Mouse (Mus musculus) ovary, postnatal 36 days (tissue): ENCODE results near the gene Hdac5.

Source experiments
- DNase-seq: peaks from one replicate; pipeline ENCODE4 v3.0.0; 2022; ENCODE audit warnings: low spot score, mixed read lengths

The Hdac5 gene

GRCm38 (mm10) chr11:102214430-102215156, 15.4 kb downstream of the Hdac5 start:
- DNase-seq, result no peak

DNA sequence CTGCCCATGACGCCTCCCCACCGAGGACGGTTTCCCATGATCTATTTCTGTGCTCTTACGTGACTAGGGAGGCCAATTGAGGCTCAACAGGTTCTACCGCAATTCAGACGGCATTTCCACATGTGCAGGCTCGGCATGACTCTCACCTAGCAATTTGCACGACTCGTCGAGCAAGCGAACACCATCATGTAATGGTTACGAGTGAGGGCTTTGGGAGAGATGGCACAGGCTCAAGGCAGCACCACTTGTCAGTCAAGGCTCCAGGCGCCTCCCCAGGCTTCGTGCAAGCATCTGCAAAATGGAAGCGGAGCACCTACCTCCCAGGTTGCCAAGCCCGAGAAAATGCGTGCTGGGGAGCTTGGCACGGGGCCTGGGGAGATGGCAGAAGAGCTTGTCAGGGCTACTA, 18.0 kb downstream of the Hdac5 start:
- DNase-seq, result no peak

DNA sequence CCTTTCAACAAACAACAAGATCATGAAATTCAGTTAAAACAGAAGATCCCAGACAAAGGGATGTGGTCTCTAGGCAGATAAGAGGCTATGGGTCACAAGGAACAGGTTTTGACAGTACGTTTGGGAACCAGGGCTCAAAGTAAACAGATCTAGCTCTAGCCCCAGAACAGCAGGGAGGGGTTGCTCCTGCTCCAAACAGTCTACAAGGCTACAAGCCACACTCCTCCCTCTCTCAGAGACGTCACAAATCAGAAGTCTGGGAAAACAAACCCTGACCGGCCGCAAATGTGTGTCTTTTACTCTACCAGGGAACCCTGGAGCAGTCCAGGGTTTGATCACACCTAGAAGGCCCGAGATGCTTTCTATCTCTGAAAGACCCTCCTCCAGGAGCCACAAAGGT, 19.0 kb downstream of the Hdac5 start:
- no peak for DNase-seq

DNA sequence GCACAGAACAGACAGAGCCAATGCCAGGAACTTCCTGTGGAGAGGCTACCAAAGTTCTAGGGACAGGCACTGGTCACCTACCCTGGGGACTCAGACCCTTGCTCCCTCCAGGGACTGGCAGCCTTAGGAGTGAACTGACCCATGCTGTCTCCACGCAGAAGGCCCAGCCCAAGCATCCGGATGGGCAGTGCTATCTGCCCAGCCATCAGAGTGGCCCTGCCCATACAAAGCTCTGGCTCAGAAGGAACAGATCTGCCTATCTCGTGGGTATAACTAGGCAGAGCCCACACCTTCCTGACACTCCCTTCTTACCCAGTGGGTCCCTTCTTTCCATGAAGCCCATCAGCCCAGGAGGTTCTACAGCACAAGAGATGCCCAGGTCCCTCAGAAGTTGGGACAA, 19.8 kb downstream of the Hdac5 start:
- no peak for DNase-seq

- no peak for DNase-seq
These were observed 20.2 kb downstream of the Hdac5 start for GRCm38 (mm10) chr11:102209742-102210141.

DNA sequence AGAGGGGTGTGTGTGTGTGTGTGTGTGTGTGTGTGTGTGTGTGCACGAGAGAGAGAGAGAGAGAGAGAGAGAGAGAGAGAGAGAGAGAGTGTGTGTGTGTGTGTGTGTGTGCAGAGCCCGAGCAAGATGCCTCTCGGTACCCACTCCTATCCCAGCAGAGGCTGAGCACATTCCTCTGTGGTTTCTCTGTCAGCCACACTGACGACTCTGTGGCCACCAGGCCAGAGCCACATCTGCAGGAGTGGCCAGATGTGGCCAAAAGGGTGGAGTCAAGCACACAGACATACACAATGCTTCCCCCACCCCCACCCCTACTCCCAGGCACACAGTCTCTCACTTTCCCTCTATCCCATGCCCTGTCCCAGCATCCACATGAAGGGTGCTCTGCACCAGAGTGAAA, 21.1 kb downstream of the Hdac5 start:
- no peak for DNase-seq

DNA sequence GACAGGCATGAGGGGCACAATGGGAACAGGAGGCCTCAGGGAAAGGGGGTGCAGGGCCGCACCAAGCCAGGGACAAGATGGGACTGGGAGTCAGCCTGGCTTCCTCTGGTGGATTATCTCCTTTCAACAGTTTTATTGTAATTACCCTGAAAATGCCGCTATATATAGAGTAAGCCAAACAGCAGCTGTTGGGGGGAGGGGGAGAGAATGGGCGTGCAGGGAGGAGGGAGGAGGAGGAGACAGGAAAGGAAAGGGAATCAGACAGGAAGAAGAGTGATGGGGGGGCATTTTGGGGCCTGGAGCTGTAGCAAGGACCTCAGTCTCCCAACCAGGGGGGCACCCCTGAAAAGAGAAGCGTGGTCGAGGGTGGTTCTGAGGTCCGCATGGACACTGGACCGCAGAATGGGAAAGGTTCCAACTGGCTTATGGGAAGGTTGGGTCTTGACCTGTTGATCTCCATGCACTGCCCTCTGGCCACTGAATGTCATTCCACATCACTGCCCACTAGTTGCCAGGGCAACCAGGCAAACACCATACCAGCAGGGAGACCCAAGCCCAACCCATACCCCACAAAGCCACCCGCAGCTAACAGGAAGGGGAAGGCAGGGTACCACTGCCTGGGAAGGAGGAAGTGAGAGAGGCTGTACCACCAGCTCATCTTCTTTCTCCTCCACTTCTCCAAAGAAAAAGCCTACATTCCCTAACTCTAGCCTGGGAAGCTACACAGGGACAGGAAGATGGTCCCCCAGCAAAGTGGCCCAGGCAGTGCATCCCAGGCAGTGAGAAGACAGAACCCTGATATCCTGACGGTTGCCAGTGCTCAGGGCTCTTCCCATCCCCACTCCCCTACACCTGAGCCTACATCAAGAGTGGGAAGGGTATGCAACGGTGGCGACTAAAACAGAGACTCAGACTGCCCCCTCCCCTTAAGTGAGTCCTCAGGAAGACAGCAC, 21.9 kb downstream of the Hdac5 start:
- no peak for DNase-seq

- DNase-seq, result no peak
These were observed 23.5 kb downstream of the Hdac5 start for GRCm38 (mm10) chr11:102206481-102206880.

GRCm38 (mm10) chr11:102201408-102201821, 28.6 kb downstream of the Hdac5 start:
- no peak for DNase-seq

DNA sequence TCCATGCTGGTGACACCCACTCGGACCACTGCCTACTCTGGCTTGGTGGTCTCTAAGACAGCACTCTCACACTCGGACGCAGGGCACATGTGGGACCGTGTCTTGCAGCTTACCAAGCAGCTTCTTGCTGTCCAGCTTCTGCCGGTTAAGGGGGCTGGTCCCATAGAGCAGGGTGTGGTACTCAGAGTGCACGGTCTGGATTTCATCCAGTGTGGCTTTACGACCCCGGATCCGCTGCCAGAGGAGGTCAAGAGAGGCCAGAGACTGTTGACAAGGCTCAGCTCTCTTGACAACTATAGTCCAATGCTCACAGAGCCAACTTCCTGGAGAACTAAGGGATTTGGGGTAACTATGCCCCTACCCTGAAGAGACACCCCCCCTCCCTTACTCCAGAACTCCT, 30.1 kb downstream of the Hdac5 start:
- no peak for DNase-seq

DNA sequence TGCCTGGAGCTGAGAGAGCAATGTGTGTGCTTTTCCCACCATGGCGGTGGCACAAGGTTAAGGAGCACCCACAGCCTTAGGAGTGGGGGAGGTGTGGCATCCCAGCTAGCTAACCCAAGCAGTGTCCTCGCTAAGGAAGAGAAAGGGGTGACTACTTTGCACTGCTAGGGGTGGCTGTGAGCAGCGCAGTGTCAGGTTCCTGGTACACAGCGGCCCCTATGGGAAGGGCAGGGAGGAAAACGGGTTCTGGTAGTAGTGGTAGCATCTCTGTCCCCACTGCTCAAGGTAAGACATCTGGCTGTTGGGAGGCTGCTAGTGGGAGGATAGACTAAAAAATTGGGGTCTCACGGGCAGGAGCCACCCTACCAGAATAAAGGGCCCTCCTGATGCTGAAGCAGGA, 31.7 kb downstream of the Hdac5 start:
- DNase-seq, result no peak

DNA sequence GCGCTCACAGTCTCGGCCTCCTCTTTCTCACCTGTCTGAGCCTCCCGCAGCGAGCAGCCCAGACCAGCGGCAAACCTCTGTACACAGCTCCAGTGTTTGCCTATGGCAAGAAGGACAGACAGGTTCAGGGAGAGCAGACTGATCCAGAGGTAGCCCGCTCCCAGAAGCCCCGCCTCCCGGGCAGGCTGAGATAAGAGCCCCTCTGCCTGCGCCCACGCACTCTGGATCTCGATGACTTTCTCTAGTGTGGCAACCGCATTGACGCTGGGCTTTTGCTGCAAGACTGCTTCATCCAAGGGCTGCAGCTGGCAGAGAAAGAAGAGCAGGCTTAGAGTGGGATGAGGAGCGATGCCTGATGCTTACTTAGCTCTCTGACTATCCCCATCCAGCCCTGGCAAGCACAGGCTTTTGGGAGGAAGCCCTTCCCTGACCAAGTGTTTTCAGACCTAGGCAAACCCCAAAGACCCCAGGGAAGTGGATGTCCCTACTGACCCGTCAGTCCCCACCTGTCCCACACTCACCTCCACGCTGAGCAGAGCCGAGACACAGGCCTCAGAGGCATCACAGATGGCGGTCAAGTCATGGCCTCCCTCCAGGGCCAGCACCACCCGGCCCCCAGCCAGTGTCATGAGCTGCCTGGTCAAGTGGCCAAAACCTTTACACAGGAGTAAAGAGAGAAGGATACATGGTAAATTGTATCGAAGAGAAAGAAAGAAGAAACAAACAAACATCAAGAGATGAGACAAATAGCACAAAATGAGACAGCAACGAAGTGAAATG, 33.8 kb downstream of the Hdac5 start:
- DNase-seq, result no peak

- no peak for DNase-seq
These were observed 36.1 kb downstream of the Hdac5 start for GRCm38 (mm10) chr11:102193657-102194440.

DNA sequence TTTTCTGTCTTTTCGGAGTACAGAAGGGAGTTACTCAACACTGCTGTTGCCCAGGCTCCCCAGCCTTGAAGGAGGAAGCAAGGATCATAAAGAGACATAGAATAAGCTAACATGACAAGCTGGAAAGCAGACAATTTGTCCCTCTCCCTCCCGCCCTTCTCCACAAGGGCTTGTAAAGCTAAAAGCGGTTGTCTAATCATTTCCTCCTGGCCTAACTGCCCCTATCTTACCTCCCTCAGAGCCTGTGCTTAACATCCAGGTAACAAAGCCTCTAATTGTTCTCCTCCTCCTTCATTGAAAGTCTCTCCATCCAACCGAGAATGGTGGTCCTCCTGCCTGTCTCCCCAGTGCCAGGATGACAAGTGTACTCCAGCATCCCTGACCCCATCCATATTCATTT, 39.1 kb downstream of the Hdac5 start:
- DNase-seq, result no peak

GRCm38 (mm10) chr11:102189461-102190436, 40.2 kb downstream of the Hdac5 start, which contains the start of gene G6pc3:
TSS of gene G6pc3 (plus strand) at chr11:102189620.
- DNase-seq, result peak; percentile 89

GRCm38 (mm10) chr11:102188980-102189379, 41.0 kb downstream of the Hdac5 start:
- no peak for DNase-seq

DNA sequence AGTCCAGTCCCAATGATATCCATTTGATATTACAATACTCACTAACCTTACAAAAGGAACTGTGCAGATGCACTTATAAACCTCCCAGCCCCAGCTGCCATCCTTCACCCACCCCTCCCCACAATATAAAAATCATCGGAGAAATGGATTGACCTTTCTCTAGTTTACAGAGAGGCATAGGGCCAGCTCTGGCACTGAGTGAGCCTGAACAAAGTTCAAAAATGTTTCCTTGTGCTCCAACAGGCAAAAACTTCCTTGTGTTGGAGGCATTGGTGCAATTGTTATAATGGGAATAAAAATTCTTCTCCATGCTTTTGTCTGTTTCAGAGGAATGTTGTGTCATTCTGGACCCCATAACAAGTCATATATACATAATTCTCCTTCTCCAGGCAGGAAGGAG, 43.7 kb downstream of the Hdac5 start:
- no peak for DNase-seq

DNA sequence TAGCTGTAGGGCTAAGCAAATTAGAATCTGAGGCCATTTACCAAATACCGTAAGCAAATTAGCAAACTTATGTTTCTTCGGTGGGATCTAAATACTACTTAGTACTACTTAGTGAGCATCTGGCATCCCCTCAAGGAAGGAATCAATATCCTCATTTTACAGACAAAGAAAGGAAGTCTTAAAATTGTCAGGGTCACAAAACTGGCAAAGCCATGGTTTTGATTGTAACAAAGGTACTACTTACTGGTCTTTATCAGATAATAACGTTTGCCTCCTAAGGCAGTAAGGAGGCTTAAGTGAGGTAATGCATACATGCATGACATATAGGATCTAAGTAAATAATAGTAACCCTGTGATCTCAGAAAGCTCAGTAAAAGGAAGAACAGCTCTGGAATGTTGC, 44.3 kb downstream of the Hdac5 start:
- no peak for DNase-seq

DNA sequence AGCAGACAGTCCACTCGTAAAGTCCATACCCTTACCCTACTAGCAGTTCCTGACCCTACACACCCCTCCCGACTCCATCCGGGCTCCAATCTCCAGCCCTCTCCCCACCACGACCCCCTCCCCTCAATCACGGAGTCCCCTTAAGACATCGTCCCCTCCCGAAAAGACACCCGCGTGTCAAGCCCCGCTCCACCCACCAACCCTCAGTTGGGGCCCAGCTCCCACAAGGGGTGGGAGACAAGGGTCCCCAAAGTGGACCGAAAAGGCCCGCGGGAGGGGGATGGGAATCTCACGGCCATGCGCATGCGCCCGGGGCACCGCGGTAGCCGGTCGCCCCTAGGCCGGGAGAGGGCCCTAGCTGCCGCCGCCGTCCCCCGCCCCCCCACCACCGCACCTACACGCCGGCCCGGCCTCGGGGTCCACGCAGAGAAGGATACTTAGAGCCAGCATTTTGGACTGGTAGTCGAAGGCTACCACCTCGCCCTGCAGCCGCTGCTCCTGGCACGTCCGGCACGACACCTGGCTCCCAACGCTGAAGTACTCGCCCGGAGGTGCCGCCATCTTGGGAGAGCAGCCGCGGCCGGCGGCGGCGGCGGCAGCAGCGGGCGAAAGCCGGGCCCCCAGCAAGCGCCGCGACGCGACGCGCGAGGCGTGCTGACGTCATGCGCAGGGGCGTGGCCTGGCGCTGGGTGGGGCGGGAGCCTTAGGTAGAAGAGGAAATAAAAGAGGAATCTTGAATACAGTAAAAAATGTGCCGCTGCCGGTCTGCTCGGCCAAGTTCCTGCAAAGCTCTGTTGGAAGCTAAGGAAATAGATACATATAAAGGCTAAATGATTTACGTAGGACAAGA, 45.1 kb downstream of the Hdac5 start, which contains the start of gene Lsm12:
TSS of gene Lsm12 (minus strand) at position 651 of the 850 bp plus-strand sequence.
- peak; percentile 97 for DNase-seq
